Mouse (Mus musculus): ENCODE results near the gene Gm10097.

Gene Gm10097

GRCm38 (mm10) chr10:5068676-5069265, at the start of gene Gm10097:
Gm10097 (plus strand) TSS chr10:5069192.
- DNase-seq (ENCODE audit: low spot score): no peak

GRCm38 (mm10) chr10:5025906-5026305, 43.1 kb upstream of the Gm10097 start:
- DNase-seq (ENCODE audit: low spot score): no peak

- DNase-seq (ENCODE audit: low spot score): no peak
These were observed 41.8 kb upstream of the Gm10097 start for GRCm38 (mm10) chr10:5027208-5027607.

GRCm38 (mm10) chr10:5028301-5028700, 40.7 kb upstream of the Gm10097 start:
- DNase-seq (ENCODE audit: low spot score): no peak

- no peak for DNase-seq (ENCODE audit: low spot score)
These were observed 39.8 kb upstream of the Gm10097 start for GRCm38 (mm10) chr10:5029161-5029560.

GRCm38 (mm10) chr10:5029883-5030282, 39.1 kb upstream of the Gm10097 start:
- no peak for DNase-seq (ENCODE audit: low spot score)

- DNase-seq (ENCODE audit: low spot score): no peak
These were observed 36.6 kb upstream of the Gm10097 start for GRCm38 (mm10) chr10:5032192-5033048.

- no peak for DNase-seq (ENCODE audit: low spot score)
These were observed 27.7 kb upstream of the Gm10097 start for GRCm38 (mm10) chr10:5041254-5041653.

GRCm38 (mm10) chr10:5044481-5044880, 24.5 kb upstream of the Gm10097 start:
- DNase-seq (ENCODE audit: low spot score): no peak

- no peak for DNase-seq (ENCODE audit: low spot score)
These were observed 23.8 kb upstream of the Gm10097 start for GRCm38 (mm10) chr10:5045213-5045612.

GRCm38 (mm10) chr10:5045671-5046070, 23.3 kb upstream of the Gm10097 start:
- DNase-seq (ENCODE audit: low spot score): no peak

- no peak for DNase-seq (ENCODE audit: low spot score)
These were observed 12.7 kb upstream of the Gm10097 start for GRCm38 (mm10) chr10:5056243-5056735.

- DNase-seq (ENCODE audit: low spot score): no peak
These were observed 12.1 kb upstream of the Gm10097 start for GRCm38 (mm10) chr10:5056940-5057339.

- no peak for DNase-seq (ENCODE audit: low spot score)
These were observed 11.3 kb upstream of the Gm10097 start for GRCm38 (mm10) chr10:5057661-5058060.

- DNase-seq (ENCODE audit: low spot score): no peak
These were observed 10.1 kb upstream of the Gm10097 start for GRCm38 (mm10) chr10:5058876-5059275.

GRCm38 (mm10) chr10:5059983-5060382, 9.0 kb upstream of the Gm10097 start:
- no peak for DNase-seq (ENCODE audit: low spot score)

GRCm38 (mm10) chr10:5067113-5067512, 1.9 kb upstream of the Gm10097 start:
- DNase-seq (ENCODE audit: low spot score): no peak

GRCm38 (mm10) chr10:5070168-5070940, 1.4 kb downstream of the Gm10097 start:
- no peak for DNase-seq (ENCODE audit: low spot score)

- no peak for DNase-seq (ENCODE audit: low spot score)
These were observed 1.9 kb downstream of the Gm10097 start for GRCm38 (mm10) chr10:5070941-5071231.

- DNase-seq (ENCODE audit: low spot score): no peak
These were observed 3.1 kb downstream of the Gm10097 start for GRCm38 (mm10) chr10:5072054-5072453.

GRCm38 (mm10) chr10:5075724-5076123, 6.7 kb downstream of the Gm10097 start:
- DNase-seq (ENCODE audit: low spot score): no peak

GRCm38 (mm10) chr10:5079945-5080468, 11.0 kb downstream of the Gm10097 start:
- peak; percentile 38 for DNase-seq (ENCODE audit: low spot score)

GRCm38 (mm10) chr10:5083716-5084115, 14.7 kb downstream of the Gm10097 start:
- no peak for DNase-seq (ENCODE audit: low spot score)
